Mouse (Mus musculus) embryonic facial prominence, embryonic 15.5 days (tissue): ENCODE results near the gene Noc4l. TPM values are rescaled to one million over a fixed set of nuclear protein-coding genes. Genes with fewer than 3 reads are reported as not detected.

Experiments
- ATAC-seq: fragments of 200-750 bp; cut with Nextera tagmentation; 2 replicates; pipeline ENCODE4 v1.8.0; 2017; ENCODE audit warnings: low read depth, moderate TSS enrichment; ENCODE audit not compliant: insufficient number of reproducible peaks, low FRiP score, low TSS enrichment
- H3K27ac ChIP-seq: fragments of 300-500 bp; sonication (generic); replicated peaks from 2 replicates; pipeline ENCODE4 v1.5.1; 2015; ENCODE audit warnings: mild to moderate bottlenecking, inconsistent platforms
- H3K27me3 ChIP-seq: fragments of 300-500 bp; sonication (generic); 2 replicates; pipeline ENCODE4 v1.6.1; 2015; ENCODE audit warnings: inconsistent platforms
- H3K36me3 ChIP-seq: fragments of 300-500 bp; sonication (generic); 2 replicates; pipeline ENCODE4 v1.6.1; 2015; ENCODE audit warnings: mild to moderate bottlenecking, inconsistent platforms
- H3K4me1 ChIP-seq: fragments of 300-500 bp; sonication (generic); 2 replicates; pipeline ENCODE4 v1.6.1; 2015; ENCODE audit warnings: inconsistent platforms
- H3K4me2 ChIP-seq: fragments of 300-500 bp; sonication (generic); replicated peaks from 2 replicates; pipeline ENCODE4 v1.6.1; 2015; ENCODE audit warnings: mild to moderate bottlenecking, inconsistent platforms
- H3K4me3 ChIP-seq: fragments of 300-500 bp; sonication (generic); replicated peaks from 2 replicates; pipeline ENCODE4 v1.5.1; 2015; ENCODE audit warnings: mild to moderate bottlenecking, inconsistent platforms
- H3K9ac ChIP-seq: fragments of 300-500 bp; sonication (generic); 2 replicates; pipeline ENCODE4 v1.6.1; 2015; ENCODE audit warnings: inconsistent platforms
- H3K9me3 ChIP-seq: fragments of 300-500 bp; sonication (generic); replicated peaks from 2 replicates; pipeline ENCODE4 v1.6.1; 2016; ENCODE audit warnings: inconsistent platforms
- WGBS: fragments of 180-500 bp; shearing (Covaris S2); methylation state at CpG from one replicate; pipeline ENCODE4 v1.1.7; 2015; 5-methylcytosine and 5-hydroxymethylcytosine counted together
- polyA plus RNA-seq: library from polyadenylated mRNA; unstranded; fragments of >200 nt; fragmentation: Nextera tagmentation; extraction: Ambion mirVana; gene quantifications from 2 replicates; pipeline ENCODE4 v1.2.1, GENCODE M21; 2015

Gene Noc4l
- 44.0 and 48.4 TPM in 2 replicates for polyA plus RNA-seq

- Histone ChIP-seq H3K27me3 (no peaks in the 10 kb centered on the region), H3K9me3 (no peaks in the 10 kb centered on the region), H3K4me3 (peak within 1 kb of the TSS; percentile 91), H3K27ac (peak within 1 kb of the TSS; percentile 49), H3K4me2 (peak within 1 kb of the TSS; percentile 91), H3K4me1 (peaks cover 17% of the 10 kb centered on the region), H3K9ac (peak within 1 kb of the TSS; percentile 83), H3K36me3 (peaks cover 74% of the 10 kb centered on the region)
- under 1% methylated on average over 91 of the region's 91 CpGs for WGBS
- peak; percentile 75 for ATAC-seq
These were observed at the start of gene Noc4l, which contains the start of gene Ddx51 for GRCm38 (mm10) chr5:110652719-110653648. Gene Noc4l (minus strand): TSS chr5:110653417. Gene Ddx51 (plus strand): TSS chr5:110653451.

DNA sequence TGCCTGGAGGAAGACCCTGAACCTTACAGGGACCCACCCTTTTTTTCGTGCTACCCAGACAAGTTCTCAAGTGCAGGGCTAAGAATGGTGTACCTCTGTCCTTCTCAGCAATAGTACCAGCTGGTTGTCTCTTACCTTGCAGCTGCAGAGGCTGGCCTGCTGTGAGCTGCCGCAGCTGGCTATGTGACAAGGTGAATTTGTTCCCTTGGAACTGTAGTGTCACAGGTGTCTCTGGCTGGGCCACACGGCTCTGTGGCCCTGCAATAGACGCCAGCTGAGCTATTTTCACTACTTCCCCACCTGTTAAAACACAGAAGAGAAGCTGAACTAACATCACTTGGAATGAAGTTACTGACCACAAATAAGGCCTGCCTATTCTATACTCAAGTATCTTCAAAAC lies 45.4 kb upstream of the Noc4l start:
- H3K9ac ChIP-seq, result no peak overlapping the region
- H3K4me1 ChIP-seq, result no peaks in the 10 kb centered on the region
- no peaks in the 10 kb centered on the region for H3K9me3 ChIP-seq
- no peak overlapping the region for H3K27ac ChIP-seq
- 84% methylated on average over 4 of the region's 4 CpGs for WGBS
- no peaks in the 10 kb centered on the region for H3K27me3 ChIP-seq
- no peak overlapping the region for H3K4me3 ChIP-seq
- no peak overlapping the region for H3K4me2 ChIP-seq
- no peak for ATAC-seq
- H3K36me3 ChIP-seq, result peaks cover 94% of the 10 kb centered on the region

- Histone ChIP-seq H3K27me3 (no peaks in the 10 kb centered on the region), H3K4me3 (no peak overlapping the region), H3K9me3 (no peaks in the 10 kb centered on the region), H3K4me1 (no peaks in the 10 kb centered on the region), H3K27ac (no peak overlapping the region), H3K9ac (no peak overlapping the region), H3K4me2 (no peak overlapping the region), H3K36me3 (peaks cover 95% of the 10 kb centered on the region)
- WGBS, result 84% methylated on average over 8 of the region's 8 CpGs
- no peak for ATAC-seq
These were observed 28.8 kb upstream of the Noc4l start for GRCm38 (mm10) chr5:110682041-110682440.

- no peak for ATAC-seq
- Histone ChIP-seq H3K9ac (no peak overlapping the region), H3K4me1 (no peaks in the 10 kb centered on the region), H3K36me3 (peaks cover 77% of the 10 kb centered on the region), H3K27me3 (no peaks in the 10 kb centered on the region), H3K4me2 (no peak overlapping the region), H3K4me3 (no peak overlapping the region), H3K9me3 (no peaks in the 10 kb centered on the region), H3K27ac (no peak overlapping the region)
- 72% methylated on average over 6 of the region's 6 CpGs for WGBS
These were observed 12.4 kb upstream of the Noc4l start for GRCm38 (mm10) chr5:110665486-110666121.

- WGBS, result 86% methylated on average over 2 of the region's 2 CpGs
- ATAC-seq, result no peak
- Histone ChIP-seq H3K36me3 (peaks cover 77% of the 10 kb centered on the region), H3K4me1 (no peaks in the 10 kb centered on the region), H3K9me3 (no peaks in the 10 kb centered on the region), H3K4me3 (no peak overlapping the region), H3K27ac (no peak overlapping the region), H3K4me2 (no peak overlapping the region), H3K9ac (no peak overlapping the region), H3K27me3 (no peaks in the 10 kb centered on the region)
These were observed 11.6 kb upstream of the Noc4l start for GRCm38 (mm10) chr5:110664750-110665269.

DNA sequence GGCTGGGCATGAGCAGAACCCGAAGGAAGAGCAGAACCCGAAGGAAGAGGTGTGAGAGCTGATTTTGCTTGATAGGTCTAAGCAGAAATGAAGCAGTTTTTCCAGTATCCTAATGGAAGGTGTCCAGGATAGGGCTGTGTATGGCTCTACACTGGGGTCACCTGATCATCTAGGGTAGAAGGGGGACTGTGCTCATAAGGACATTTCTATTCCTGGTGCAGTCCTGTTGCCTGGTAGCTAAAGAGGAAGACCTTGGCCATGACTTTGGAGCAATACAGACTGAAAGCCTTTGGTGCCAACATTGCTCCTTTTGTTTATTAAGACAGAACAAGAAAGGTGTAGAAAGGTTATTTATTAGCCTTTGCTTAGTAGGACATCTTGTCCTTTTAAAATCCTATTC lies 10.8 kb upstream of the Noc4l start:
- no peak overlapping the region for H3K9ac ChIP-seq
- no peaks in the 10 kb centered on the region for H3K4me1 ChIP-seq
- no peak overlapping the region for H3K4me3 ChIP-seq
- 94% methylated on average over 2 of the region's 2 CpGs for WGBS
- H3K36me3 ChIP-seq, result peaks cover 76% of the 10 kb centered on the region
- H3K27ac ChIP-seq, result no peak overlapping the region
- ATAC-seq, result no peak
- H3K9me3 ChIP-seq, result no peaks in the 10 kb centered on the region
- no peaks in the 10 kb centered on the region for H3K27me3 ChIP-seq
- no peak overlapping the region for H3K4me2 ChIP-seq

GRCm38 (mm10) chr5:110659682-110660081 lies 6.5 kb upstream of the Noc4l start:
- peaks cover 76% of the 10 kb centered on the region for H3K36me3 ChIP-seq
- no peak overlapping the region for H3K9ac ChIP-seq
- H3K27me3 ChIP-seq, result no peaks in the 10 kb centered on the region
- 0 out of 2 replicates have a peak, but pooled peaks cover under 1% of the 10 kb centered on the region for H3K4me1 ChIP-seq
- no peak for ATAC-seq
- H3K9me3 ChIP-seq, result no peaks in the 10 kb centered on the region
- H3K4me2 ChIP-seq, result no peak overlapping the region
- no peak overlapping the region for H3K27ac ChIP-seq
- no peak overlapping the region for H3K4me3 ChIP-seq

DNA sequence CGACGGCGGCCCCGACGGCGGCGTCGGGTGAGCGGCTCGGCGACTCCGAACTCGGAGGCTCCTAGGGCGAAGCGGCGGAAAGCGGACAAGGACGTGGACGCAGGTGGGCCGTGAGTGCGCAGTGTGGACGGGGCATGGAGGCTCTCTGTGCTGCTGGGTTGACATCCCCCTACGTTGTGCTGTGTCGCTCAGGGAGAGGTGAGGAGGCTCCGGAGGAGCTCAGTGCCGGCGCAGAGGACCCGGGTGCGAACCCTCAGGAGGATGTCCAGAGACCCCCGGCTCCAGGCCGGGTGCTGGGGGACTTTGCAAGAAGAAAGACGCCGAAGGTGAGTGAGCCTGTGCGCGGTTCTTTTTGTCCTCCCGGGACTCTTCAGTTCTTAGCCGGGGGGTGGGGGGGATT lies 469 bp upstream of the Noc4l start:
- H3K4me1 ChIP-seq, result peaks cover 17% of the 10 kb centered on the region
- no peaks in the 10 kb centered on the region for H3K27me3 ChIP-seq
- peak; percentile 52; the same call in 1 of the 2 replicates for ATAC-seq
- peak overlapping the region; percentile 83 for H3K9ac ChIP-seq
- no peaks in the 10 kb centered on the region for H3K9me3 ChIP-seq
- peak overlapping the region; percentile 91 for H3K4me2 ChIP-seq
- peaks cover 74% of the 10 kb centered on the region for H3K36me3 ChIP-seq
- WGBS, result 1% methylated on average over 37 of the region's 37 CpGs
- H3K27ac ChIP-seq, result 0 out of 2 replicates have a peak overlapping the region, but pooled peaks have one; percentile 34
- H3K4me3 ChIP-seq, result peak overlapping the region; percentile 91

DNA sequence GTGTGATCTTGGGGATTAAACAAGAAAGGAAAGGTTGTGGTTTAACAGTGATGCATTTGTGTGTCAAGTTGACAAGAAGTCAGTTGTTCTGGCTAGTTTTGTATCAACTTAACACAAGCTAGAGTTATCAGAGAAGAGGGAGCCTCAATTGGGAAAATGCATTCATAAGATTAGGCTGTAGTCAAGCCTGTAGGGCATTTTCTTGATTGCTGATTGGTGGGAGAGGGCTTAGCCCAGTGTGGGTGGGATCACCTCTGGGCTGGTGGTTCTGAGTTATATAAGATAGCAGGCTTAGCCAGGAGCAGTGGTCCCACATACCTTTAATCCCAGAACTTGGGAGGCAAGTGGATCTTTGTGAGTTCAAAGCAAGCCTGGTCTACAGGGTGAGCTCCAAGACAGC lies 6.8 kb downstream of the Noc4l start:
- ATAC-seq, result no peak
- H3K9ac ChIP-seq, result no peak overlapping the region
- H3K4me2 ChIP-seq, result no peak overlapping the region
- no peak overlapping the region for H3K27ac ChIP-seq
- H3K36me3 ChIP-seq, result peaks cover 59% of the 10 kb centered on the region
- no peak overlapping the region for H3K4me3 ChIP-seq
- no peaks in the 10 kb centered on the region for H3K9me3 ChIP-seq
- H3K4me1 ChIP-seq, result no peaks in the 10 kb centered on the region
- no peaks in the 10 kb centered on the region for H3K27me3 ChIP-seq

- H3K27ac ChIP-seq, result no peak overlapping the region
- ATAC-seq, result no peak
- 0 out of 2 replicates have a peak, but pooled peaks cover 2% of the 10 kb centered on the region for H3K4me1 ChIP-seq
- H3K4me2 ChIP-seq, result peak overlapping the region; percentile 41
- H3K4me3 ChIP-seq, result no peak overlapping the region
- H3K27me3 ChIP-seq, result no peaks in the 10 kb centered on the region
- 23% methylated on average over 12 of the region's 12 CpGs for WGBS
- no peak overlapping the region for H3K9ac ChIP-seq
- H3K9me3 ChIP-seq, result no peaks in the 10 kb centered on the region
- no peaks in the 10 kb centered on the region for H3K36me3 ChIP-seq
These were observed 13.8 kb downstream of the Noc4l start for GRCm38 (mm10) chr5:110639459-110639858.

DNA sequence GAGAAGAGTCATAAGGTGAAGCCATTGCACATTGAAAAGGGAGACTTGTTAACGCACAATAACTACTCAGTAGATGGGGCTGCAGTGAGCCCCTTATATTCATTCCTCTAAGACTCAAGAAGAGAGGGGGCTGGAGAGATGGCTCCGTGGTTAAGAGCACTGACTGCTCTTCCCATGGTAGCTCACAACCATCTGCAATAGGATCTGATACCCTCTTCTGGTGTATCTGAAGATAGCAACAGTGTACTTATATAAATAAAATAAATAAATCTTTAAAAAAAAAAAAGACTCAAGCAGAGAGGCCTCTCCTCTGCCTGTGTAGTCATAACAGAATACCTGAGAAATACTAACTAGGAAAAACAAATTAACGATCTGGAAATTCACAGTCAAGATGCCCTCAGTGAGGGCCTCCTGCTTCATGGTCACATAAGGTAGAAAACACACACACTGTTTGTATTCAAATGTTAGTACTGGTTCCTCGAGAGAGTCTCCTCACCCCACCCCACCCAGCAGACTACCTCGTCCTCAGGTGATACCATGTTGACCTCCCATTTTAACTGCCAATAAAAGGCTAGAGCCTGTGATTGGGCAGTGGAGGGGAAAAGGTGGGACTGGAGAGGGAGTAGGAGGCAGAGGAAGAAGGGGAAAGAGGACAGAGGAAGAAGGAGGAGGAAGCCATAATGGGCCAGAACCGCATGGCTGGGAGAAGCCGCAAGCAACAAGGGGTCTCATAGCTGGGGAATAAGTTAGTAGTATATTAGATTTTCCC lies 14.7 kb downstream of the Noc4l start:
- Histone ChIP-seq H3K4me2 (no peak overlapping the region), H3K27me3 (no peaks in the 10 kb centered on the region)
- WGBS, result 71% methylated on average over 7 of the region's 7 CpGs

More for the DNA sequence above, 14.7 kb downstream of the Noc4l start:
- H3K4me1 ChIP-seq, result 0 out of 2 replicates have a peak, but pooled peaks cover 2% of the 10 kb centered on the region
- H3K4me3 ChIP-seq, result no peak overlapping the region
- H3K9me3 ChIP-seq, result no peaks in the 10 kb centered on the region
- no peaks in the 10 kb centered on the region for H3K36me3 ChIP-seq
- ATAC-seq, result no peak
- no peak overlapping the region for H3K27ac ChIP-seq
- no peak overlapping the region for H3K9ac ChIP-seq
